Mouse (Mus musculus) retina, embryonic 14.5 days (tissue): ENCODE measurements around the gene Nmd3.

Experiments
- DNase-seq: peaks from one replicate; pipeline ENCODE4 v3.0.0-alpha.2; 2015; ENCODE audit warnings: low spot score

Gene Nmd3

DNA sequence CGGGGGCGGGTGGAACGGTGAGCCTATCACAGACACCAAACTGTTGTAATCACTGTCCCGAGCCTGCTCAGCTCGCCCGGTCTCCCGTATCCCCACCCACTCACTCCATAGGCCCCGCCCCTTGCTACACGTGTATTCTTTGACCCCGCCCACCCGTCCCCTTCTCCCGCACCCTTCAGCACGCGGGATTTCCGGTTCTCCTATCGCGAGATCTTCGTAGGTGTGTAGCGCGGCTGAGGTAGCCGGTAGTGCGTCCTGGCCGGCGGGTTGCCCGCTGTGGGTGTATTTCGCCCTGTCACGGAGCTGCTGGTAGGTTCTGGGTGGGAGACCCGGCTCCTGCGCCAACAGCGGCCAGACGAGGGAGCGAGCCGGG lies at the start of gene Nmd3:
TSS of gene Nmd3 (plus strand) at position 172 of the 373 bp plus-strand sequence.
- DNase-seq, result peak; percentile 97

DNA sequence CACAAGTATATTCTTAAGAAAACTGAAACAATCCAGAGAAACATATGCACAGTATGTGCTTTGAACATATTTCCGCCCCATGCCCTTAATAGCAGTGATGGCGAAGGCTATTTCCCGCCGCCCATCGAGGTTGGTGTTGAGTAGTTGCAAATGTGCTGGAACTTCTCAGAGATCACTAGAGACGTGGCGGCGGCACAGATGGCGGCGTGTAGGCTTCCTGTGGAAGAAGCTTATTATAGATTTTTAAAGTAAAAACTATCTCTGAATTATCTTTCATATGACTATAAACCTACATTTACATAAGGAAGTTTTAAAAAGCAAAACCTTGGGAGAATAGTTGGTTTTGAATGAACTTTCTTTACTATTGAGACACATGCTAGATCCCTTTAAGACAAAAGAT lies 48.4 kb upstream of the Nmd3 start:
- no peak for DNase-seq

- DNase-seq, result no peak
Observed at GRCm38 (mm10) chr3:69674206-69674605, 47.6 kb upstream of the Nmd3 start.

DNA sequence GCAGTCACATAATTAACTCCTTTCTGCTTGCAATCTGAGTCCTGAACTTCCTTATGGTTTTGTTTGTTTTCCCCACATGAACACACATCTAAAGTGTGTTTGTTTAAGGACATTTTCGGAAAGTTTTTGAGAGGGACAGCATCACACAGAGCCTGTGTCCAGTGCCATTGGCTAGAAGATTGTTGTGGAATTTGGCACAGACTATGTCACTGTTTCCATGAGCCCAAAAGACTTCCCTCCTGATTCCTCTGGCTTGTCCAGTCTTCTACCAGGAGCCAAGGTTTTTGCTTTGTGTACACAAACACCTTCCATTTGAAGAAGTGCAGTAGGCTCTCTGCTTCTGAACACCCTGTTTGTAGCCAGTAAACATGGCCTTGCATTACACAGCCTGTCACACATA lies 32.0 kb upstream of the Nmd3 start:
- no peak for DNase-seq

DNA sequence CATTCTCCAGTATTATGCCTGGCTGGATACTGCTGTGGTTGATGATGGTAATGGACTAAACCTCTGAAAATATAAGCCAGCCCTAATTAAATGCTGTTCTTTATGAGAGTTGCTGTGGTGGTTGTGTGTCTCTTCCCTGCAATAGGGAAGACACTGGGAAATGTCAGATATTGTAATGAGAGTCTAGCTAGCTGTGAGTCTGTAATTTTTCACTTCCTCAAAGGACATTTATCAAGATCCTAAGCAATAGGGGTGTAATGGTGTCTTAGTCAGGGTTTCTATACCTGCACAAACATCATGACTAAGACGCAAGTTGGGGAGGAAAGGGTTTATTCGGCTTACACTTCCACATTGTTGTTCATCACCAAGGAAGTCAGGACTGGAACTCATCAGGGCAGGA lies 30.8 kb upstream of the Nmd3 start:
- no peak for DNase-seq

- DNase-seq, result no peak
Observed at GRCm38 (mm10) chr3:69699851-69700500, 21.8 kb upstream of the Nmd3 start.

- peak; percentile 63 for DNase-seq
Observed at GRCm38 (mm10) chr3:69701905-69702304, 19.9 kb upstream of the Nmd3 start.

- no peak for DNase-seq
Observed at GRCm38 (mm10) chr3:69702421-69702820, 19.4 kb upstream of the Nmd3 start.

- no peak for DNase-seq
Observed at GRCm38 (mm10) chr3:69709043-69709929, 12.5 kb upstream of the Nmd3 start.

- no peak for DNase-seq
Observed at GRCm38 (mm10) chr3:69711907-69712600, 9.7 kb upstream of the Nmd3 start.

GRCm38 (mm10) chr3:69717476-69717875 lies 4.3 kb upstream of the Nmd3 start:
- no peak for DNase-seq

DNA sequence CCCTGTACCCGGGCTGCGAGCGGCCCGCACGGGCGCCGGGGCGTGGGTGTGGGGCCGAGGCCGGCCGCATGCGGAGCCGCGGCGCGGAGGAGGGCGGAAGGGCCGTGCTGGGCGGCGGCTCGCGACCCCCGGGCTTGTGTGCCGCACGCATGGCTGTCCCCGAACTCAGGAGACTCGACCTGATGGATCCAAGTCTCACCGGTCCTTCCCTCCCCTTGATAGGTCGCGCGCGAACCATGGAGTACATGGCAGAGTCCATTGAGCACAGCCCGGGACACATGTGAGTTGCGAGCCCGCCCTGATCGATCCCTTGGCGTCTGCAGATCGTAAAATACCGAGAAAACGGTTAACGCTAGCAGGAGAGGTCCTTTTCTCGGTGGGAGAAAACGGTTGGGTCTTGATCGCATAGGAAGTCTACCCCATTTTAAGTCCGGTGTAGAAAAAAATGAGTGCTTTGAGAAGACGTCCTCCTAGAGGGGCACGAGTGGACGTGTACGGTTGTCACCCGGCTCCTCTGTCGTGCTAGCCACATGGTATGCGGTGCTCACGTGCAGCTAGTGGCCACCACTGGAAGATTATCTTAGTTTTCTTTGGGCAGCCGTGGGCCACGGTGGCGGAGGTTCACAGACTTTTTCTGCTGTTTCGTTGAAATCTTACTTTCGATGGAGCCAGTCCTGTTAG lies 542 bp downstream of the Nmd3 start:
- peak; percentile 63 for DNase-seq

DNA sequence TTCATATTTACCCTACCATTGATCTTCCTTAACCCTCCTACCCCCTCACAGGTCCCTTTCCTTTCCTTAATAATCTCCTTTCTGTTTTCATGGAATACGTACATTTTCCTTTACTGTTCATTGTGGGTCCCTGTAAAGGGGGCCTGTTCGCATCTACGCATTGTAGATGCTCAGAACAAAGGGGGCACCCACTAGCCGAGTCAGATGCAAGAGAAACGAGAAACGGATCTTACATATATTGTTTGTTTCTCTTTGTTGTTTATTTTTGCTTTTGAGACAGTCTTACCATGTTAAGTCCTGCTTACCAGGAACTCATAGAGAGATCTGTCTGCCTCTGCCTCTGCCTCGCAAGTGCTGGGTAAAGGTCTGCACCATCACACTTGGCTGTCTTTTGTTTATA lies 1.4 kb downstream of the Nmd3 start:
- DNase-seq, result no peak

DNA sequence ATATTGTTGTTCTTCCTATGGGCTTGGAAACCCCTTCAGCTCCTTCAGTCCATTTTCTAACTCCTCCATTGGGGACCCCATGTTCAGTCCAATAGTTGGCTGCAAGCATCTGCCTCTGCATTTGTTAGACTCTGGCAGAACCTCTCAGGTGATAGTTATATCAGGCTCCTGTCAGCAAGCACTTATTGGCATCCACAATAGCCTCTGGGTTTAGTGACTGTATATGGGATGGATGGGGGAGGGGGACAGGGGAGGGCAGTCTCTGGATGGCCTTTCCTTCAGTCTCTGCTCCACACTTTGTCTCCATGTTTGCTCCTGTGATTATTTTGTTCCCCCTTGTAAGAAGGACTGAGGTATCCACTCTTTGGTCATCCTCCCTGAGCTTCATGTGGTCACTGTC lies 9.1 kb downstream of the Nmd3 start:
- no peak for DNase-seq

DNA sequence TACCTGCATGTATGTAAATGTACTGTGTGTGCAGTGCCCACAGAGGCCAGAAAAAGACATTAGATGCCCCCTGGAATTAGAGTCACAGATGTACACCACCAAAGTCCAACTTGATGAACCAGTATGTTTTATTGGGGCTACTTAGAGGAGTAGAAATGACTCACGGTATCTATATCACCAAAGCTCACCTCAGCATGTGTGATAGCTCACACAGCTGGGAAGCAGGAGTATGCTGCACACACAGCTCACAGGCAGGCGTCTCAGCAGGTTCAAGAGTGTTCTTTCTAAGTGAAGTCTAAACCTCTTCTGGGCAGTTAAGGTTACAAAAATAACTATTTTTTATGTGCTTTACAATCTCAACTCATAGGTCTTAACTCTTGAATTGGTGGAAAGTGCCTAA lies 12.2 kb downstream of the Nmd3 start:
- no peak for DNase-seq

DNA sequence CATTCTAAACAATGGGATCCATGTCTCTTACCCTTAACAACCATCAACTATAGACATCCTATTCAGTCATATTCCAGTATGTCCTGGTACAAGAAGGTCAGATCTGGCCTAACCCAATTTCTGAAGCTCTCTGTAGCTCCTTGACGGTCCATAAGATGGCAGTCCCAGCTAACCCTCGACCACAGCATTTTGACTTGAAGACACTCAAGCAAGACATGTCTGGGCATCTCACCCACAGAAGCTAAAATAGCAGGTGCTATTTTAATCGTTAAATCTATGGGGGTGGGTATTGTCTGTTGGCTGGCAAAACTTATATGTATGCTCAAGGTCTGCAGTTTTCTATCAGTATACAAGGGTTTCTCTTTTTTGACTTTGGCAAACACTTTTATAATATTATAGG lies 33.4 kb downstream of the Nmd3 start:
- DNase-seq, result no peak

DNA sequence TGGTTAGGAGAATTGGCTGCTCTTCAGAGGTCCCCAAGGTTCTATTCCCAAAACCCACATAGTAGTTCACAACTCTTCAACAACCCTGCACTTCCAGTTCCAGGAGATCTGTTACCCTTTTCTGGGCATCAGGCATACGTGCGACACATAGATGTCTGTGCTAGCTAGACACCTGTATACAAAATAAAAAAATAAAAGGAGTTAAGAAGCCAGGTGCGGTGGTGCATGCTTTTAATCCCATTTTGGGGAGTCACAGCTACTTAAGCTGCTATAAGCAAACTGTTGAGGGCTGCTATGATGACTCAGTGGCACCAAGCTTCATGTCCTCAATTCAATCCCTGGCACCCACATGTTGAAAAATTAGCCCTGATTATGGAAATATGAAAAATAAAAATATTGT lies 34.2 kb downstream of the Nmd3 start:
- DNase-seq, result no peak

GRCm38 (mm10) chr3:69756499-69756898 lies 34.7 kb downstream of the Nmd3 start:
- peak; percentile 94 for DNase-seq

DNA sequence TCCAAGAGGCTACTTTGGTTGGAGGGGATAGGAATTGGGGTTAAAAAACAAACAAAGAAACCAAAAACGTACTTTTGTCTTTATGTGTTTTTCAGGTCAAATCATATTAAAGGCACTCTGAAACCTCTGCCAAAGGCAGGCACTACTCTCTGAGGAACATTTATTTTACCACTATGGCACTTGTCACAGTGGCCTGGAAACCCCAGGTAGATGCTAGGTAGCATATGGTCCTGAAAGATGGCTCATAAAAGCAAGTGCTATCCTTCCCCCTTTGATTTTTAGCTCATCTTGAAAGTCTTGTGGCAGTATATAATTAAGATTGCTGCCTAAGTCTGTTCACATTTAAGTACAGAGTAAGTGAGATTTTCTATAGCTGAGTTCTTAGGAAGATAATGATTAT lies 35.7 kb downstream of the Nmd3 start:
- DNase-seq, result no peak

- DNase-seq, result no peak
Observed at GRCm38 (mm10) chr3:69760081-69760480, 38.3 kb downstream of the Nmd3 start.

- no peak for DNase-seq
Observed at GRCm38 (mm10) chr3:69761195-69761594, 39.4 kb downstream of the Nmd3 start.

GRCm38 (mm10) chr3:69762838-69763368 lies 41.1 kb downstream of the Nmd3 start:
- no peak for DNase-seq
